Comparison of ENCODE assay signal across 10 mouse cellular contexts in genomic region chr2:56119368-56119767, GRCm38 (mm10).
A peak's percentile ranks its signal among the peaks of the same experiment; 100 is the strongest.
DNase-seq lines count a peak whose midpoint lies in the region; ATAC-seq and TF ChIP-seq lines count a peak whose summit lies in the region.
"Had no signal": no experiment of that assay in that cellular context is flagged by ENCODE, and none has a peak within 500 bp of the region (broad histone marks: within the 10 kb centered on the region; RNA-seq: fewer than 3 reads in every experiment).

No protein-coding gene starts in this region.

- DNase-seq in layer of hippocampus, adult 2 months (ENCODE audit: low spot score in 2 of 2), result peak; percentile 26 to 62
- no peak for DNase-seq in layer of hippocampus, adult 8-10 months (ENCODE audit: low spot score in 2 of 2)
- peak; percentile 53 for DNase-seq in MN1 (ENCODE audit: low spot score)
- peak; percentile 4 to 5 for DNase-seq in cerebellum, postnatal 25 days
- DNase-seq in hindlimb bud, embryonic 11.5 days (ENCODE audit: extremely low spot score, low read depth, low spot score), result peak; percentile 33
- no peak for DNase-seq in stomach, postnatal 0 days (ENCODE audit: low spot score)
- no peak for DNase-seq in heart, postnatal 25 days (ENCODE audit: low spot score)
- no peak for DNase-seq in natural killer cell, adult 2 months (ENCODE audit: low spot score in 2 of 2)

- H3K36me3 ChIP-seq in stomach, postnatal 0 days (ENCODE audit: control insufficient read depth, insufficient read depth, low read length), result no peaks in the 10 kb centered on the region
- H3K36me3 ChIP-seq: embryonic facial prominence, embryonic 15.5 days had no signal

- no peaks in the 10 kb centered on the region for H3K27me3 ChIP-seq in stomach, postnatal 0 days (ENCODE audit: control insufficient read depth, insufficient read depth, low read length)
- H3K27me3 ChIP-seq: embryonic facial prominence, embryonic 15.5 days had no signal

- WGBS in stomach, postnatal 0 days, result 22% methylated on average over 6 of the region's 6 CpGs

- no peak overlapping the region for H3K27ac ChIP-seq in layer of hippocampus, adult 2 months
- H3K27ac ChIP-seq in stomach, postnatal 0 days (replicated peaks), result no peak overlapping the region
- H3K27ac ChIP-seq: embryonic facial prominence, embryonic 15.5 days; liver, embryonic 14.5 days had no signal

- no peak overlapping the region for H3K4me2 ChIP-seq in stomach, postnatal 0 days (replicated peaks; ENCODE audit: low read depth)
- H3K4me2 ChIP-seq: embryonic facial prominence, embryonic 15.5 days had no signal

- no peaks in the 10 kb centered on the region for H3K9me3 ChIP-seq in stomach, postnatal 0 days (ENCODE audit: control insufficient read depth, low read length)
- H3K9me3 ChIP-seq: embryonic facial prominence, embryonic 15.5 days had no signal

- intact Hi-C loops in heart, postnatal 25 days (cut with DNase I), result loop anchor here (5.0 to 10.0 kb wide), 2 partner anchors 1713 to 1745 kb away; no protein-coding TSS in a partner anchor

- H3K4me1 ChIP-seq in stomach, postnatal 0 days (replicated peaks; ENCODE audit: control insufficient read depth, insufficient read depth), result no peaks in the 10 kb centered on the region
- H3K4me1 ChIP-seq: embryonic facial prominence, embryonic 15.5 days had no signal

- no peak for TF ChIP-seq EP300 in stomach, postnatal 0 days (optimal IDR thresholded peaks at IDR 0.05)

- no peak overlapping the region for H3K9ac ChIP-seq in stomach, postnatal 0 days (ENCODE audit: low read length)
- H3K9ac ChIP-seq: embryonic facial prominence, embryonic 15.5 days; liver, embryonic 14.5 days had no signal

- H3K4me3 ChIP-seq in layer of hippocampus, adult 2 months, result peak overlapping the region; percentile 15; the same call in 1 of the 2 replicates
- H3K4me3 ChIP-seq in stomach, postnatal 0 days (ENCODE audit: low read depth, low read length), result no peak overlapping the region
- H3K4me3 ChIP-seq: embryonic facial prominence, embryonic 15.5 days had no signal

- ATAC-seq in stomach, postnatal 0 days (ENCODE audit: low FRiP score, low TSS enrichment), result no peak

- TF ChIP-seq CTCF in layer of hippocampus, adult 2 months (conservative IDR thresholded peaks at IDR 0.05), result peak; percentile 83
- peak; percentile 74 for TF ChIP-seq CTCF in stomach, postnatal 0 days (IDR thresholded peaks at IDR 0.05; ENCODE audit: low read depth)

Comparison
In these comparisons a context has a peak if more than half of its experiments do, and no peak if none do; other contexts are left out.
1. DNase-seq: peak in layer of hippocampus, adult 2 months (2 of 2), MN1 (single experiment), cerebellum, postnatal 25 days (2 of 2) and hindlimb bud, embryonic 11.5 days (single experiment); none in layer of hippocampus, adult 8-10 months (0 of 2), stomach, postnatal 0 days (single experiment), heart, postnatal 25 days (single experiment) and natural killer cell, adult 2 months (0 of 2).